In the genomic region with DNA sequence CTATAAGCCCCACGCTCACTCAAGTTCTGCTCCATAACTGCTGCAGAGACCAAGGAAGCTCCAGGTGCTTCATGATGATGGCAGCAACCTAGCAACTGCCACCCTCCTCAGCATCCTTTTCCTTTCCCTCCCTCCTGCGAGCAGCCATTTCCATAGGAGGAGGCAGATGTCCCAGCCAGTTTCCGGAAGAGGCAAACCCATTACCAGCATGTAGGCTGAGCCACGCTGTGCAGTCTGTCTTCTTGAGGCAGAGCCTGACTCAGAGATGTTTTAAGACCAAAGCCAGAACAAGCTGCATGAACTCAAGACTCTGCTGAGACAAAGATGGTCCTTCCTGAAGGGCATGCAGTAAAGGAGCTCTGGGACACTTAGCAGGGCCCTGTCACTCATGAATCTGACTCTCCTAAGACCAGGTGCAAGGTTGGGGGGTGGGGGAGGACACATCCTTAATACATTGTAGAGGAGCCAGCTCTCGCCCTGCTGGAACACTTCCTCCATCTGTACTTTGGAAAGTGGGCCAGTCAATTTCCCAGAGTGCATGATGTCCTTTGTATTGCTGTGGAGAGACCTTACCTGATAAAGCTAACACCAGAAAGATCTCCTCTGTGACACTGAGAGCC, we compare ENCODE assay signal across 16 mouse cellular contexts. TPM values are rescaled to one million over a fixed set of nuclear protein-coding genes. Genes with fewer than 3 reads are reported as not detected.
A peak's percentile ranks its signal among the peaks of the same experiment; 100 is the strongest.
DNase-seq lines count a peak whose midpoint lies in the region; ATAC-seq lines count a peak whose summit lies in the region.
"Had no signal": no experiment of that assay in that cellular context is flagged by ENCODE, and none has a peak within 500 bp of the region (broad histone marks: within the 10 kb centered on the region; RNA-seq: fewer than 3 reads in every experiment).

No protein-coding gene starts in this region.

- DNase-seq in layer of hippocampus, adult 11-12 months (ENCODE audit: low spot score): peak; percentile 46
- DNase-seq in layer of hippocampus, postnatal 25 days (ENCODE audit: extremely low spot score in 1 of 2, low spot score in 1 of 2): no peak
- DNase-seq in cerebellum, adult 18-20 months: peak; percentile 66 to 74
- peak; percentile 39 to 55 for DNase-seq in frontal cortex, postnatal 36 days (ENCODE audit: low spot score in 2 of 2)
- DNase-seq in left cerebral cortex, postnatal 4 days: peak; percentile 50
- no peak for DNase-seq in adrenal gland, adult (ENCODE audit: inconsistent age in 2 of 2, low spot score in 1 of 2)
- DNase-seq in kidney, postnatal 36 days: no peak
- DNase-seq: adrenal gland, postnatal 10 days; heart, adult 2 months; heart, postnatal 14 days; kidney, adult 2 months; lung, postnatal 14 days; thymus, adult 2 months had no signal

- intact Hi-C loops in left cerebral cortex, postnatal 4 days (cut with DNase I): loop anchor here (10.0 kb wide), 1 partner anchor 166 kb away; no protein-coding TSS in a partner anchor

- no peak for ATAC-seq in megakaryocyte progenitor cell, adult 5-6 weeks (replicated peaks; ENCODE audit: poor library complexity)
- ATAC-seq: hindbrain, embryonic 16.5 days; liver, embryonic 12.5 days had no signal

RNA-seq across cellular contexts. Expression of a gene that starts 24.8 kb away (rescaled TPM):
- total RNA-seq in layer of hippocampus, postnatal 25 days (2021): 100 to 1,000 TPM in 1 of 2 experiments, 10 to 100 TPM in 1; 97.9 to 101 TPM
- total RNA-seq in left cerebral cortex, postnatal 4 days (2021): 10 to 100 TPM; 78.6 to 81.6 TPM
- total RNA-seq in megakaryocyte progenitor cell, adult 5-6 weeks (2015): 13.8 and 22.6 TPM in 2 replicates
- total RNA-seq in megakaryocyte progenitor cell, adult 5-6 weeks (2017): 8.4 and 9.3 TPM in 2 replicates

Comparison
In these comparisons a context has a peak if more than half of its experiments do, and no peak if none do; other contexts are left out.
1. DNase-seq: peak in layer of hippocampus, adult 11-12 months (single experiment), cerebellum, adult 18-20 months (2 of 2), frontal cortex, postnatal 36 days (2 of 2) and left cerebral cortex, postnatal 4 days (single experiment); none in layer of hippocampus, postnatal 25 days (0 of 2), adrenal gland, adult (0 of 2) and kidney, postnatal 36 days (0 of 2).